Mouse (Mus musculus) neural tube, embryonic 14.5 days (tissue): ENCODE data around the gene Il2rb. TPM values are rescaled to one million over a fixed set of nuclear protein-coding genes. Genes with fewer than 3 reads are reported as not detected.

ENCODE experiments used
- ATAC-seq: fragments of 200-750 bp; cut with Nextera tagmentation; 2 replicates; pipeline ENCODE4 v1.8.0; 2017; ENCODE audit warnings: low read depth, mild to moderate bottlenecking, moderate TSS enrichment, moderate library complexity
- H3K27ac ChIP-seq: fragments of 300-500 bp; sonication (generic); 2 replicates; pipeline ENCODE4 v1.5.1; 2014; ENCODE audit warnings: low read depth, mild to moderate bottlenecking, control low read depth, low read length, moderate library complexity, mixed read lengths
- H3K27me3 ChIP-seq: fragments of 300-500 bp; sonication (generic); 2 replicates; pipeline ENCODE4 v1.6.1; 2014; ENCODE audit warnings: low read length; ENCODE audit not compliant: control insufficient read depth, insufficient read depth
- H3K36me3 ChIP-seq: fragments of 300-500 bp; sonication (generic); 2 replicates; pipeline ENCODE4 v1.6.1; 2014; ENCODE audit warnings: low read length, mixed read lengths; ENCODE audit not compliant: control insufficient read depth, insufficient read depth
- H3K4me1 ChIP-seq: fragments of 300-500 bp; sonication (generic); 2 replicates; pipeline ENCODE4 v1.6.1; 2014; ENCODE audit warnings: low read length; ENCODE audit not compliant: control insufficient read depth, insufficient read depth
- H3K4me2 ChIP-seq: fragments of 300-500 bp; sonication (generic); 2 replicates; pipeline ENCODE4 v1.6.1; 2014; ENCODE audit warnings: mild to moderate bottlenecking, low read depth, low read length, control low read depth
- H3K4me3 ChIP-seq: fragments of 300-500 bp; sonication (generic); 2 replicates; pipeline ENCODE4 v1.5.1; 2014; ENCODE audit warnings: low read depth, low read length, control low read depth, mixed read lengths
- H3K9ac ChIP-seq: fragments of 300-500 bp; sonication (generic); replicated peaks from 2 replicates; pipeline ENCODE4 v1.6.1; 2014; ENCODE audit warnings: low read depth, mild to moderate bottlenecking, control low read depth, low read length, mixed read lengths
- H3K9me3 ChIP-seq: fragments of 300-500 bp; sonication (generic); 2 replicates; pipeline ENCODE4 v1.6.1; 2016; ENCODE audit warnings: low read length; ENCODE audit not compliant: control insufficient read depth
- WGBS: fragments of 180-500 bp; shearing (Covaris S2); extraction: QIAGEN DNeasy Blood & Tissue Kit; methylation state at CpG from one replicate; pipeline ENCODE4 v1.1.7; 2014; 5-methylcytosine and 5-hydroxymethylcytosine counted together
- polyA plus RNA-seq: library from polyadenylated mRNA; unstranded; fragments of >200 nt; fragmentation: Nextera tagmentation; extraction: Ambion mirVana; gene quantifications from 2 replicates; pipeline ENCODE4 v1.2.1, GENCODE M21; 2014

Il2rb gene
- polyA plus RNA-seq, 1 experiment from 2014 or later = 0.11 TPM

- 86% methylated on average over 2 of the region's 2 CpGs for WGBS
These were observed 14.1 kb downstream of the Il2rb start for GRCm38 (mm10) chr15:78480991-78481390.

DNA sequence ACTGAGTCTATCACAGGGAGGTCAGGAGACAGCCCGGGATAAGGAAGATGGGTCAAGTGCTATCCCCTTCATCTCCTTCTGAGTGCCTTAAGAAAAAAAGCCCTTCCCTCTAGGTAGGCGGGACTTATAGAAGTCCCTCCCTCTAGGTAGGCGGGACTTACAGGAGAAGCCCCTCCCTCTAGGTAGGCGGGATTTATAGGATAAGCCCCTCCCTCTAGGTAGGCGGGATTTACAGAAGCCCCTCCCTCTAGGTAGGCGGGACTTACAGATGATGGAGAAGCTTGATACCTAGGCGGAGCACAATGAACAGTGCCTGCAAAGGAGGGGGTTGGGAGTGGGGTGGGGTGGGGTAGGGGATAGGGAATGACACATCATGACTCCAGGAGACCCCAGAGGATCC, 15.0 kb downstream of the Il2rb start:
- Histone ChIP-seq H3K36me3 (no peaks in the 10 kb centered on the region), H3K9ac (no peak overlapping the region), H3K27ac (no peak overlapping the region), H3K27me3 (no peaks in the 10 kb centered on the region), H3K4me1 (no peaks in the 10 kb centered on the region), H3K9me3 (no peaks in the 10 kb centered on the region), H3K4me3 (no peak overlapping the region), H3K4me2 (no peak overlapping the region)
- WGBS = 75% methylated on average over 7 of the region's 7 CpGs
- no peak for ATAC-seq

More at GRCm38 (mm10) chr15:78480991-78481390, 14.1 kb downstream of the Il2rb start:
- Histone ChIP-seq H3K9me3 (no peaks in the 10 kb centered on the region), H3K4me3 (no peak overlapping the region), H3K36me3 (no peaks in the 10 kb centered on the region), H3K27me3 (no peaks in the 10 kb centered on the region), H3K4me2 (no peak overlapping the region), H3K27ac (no peak overlapping the region), H3K4me1 (no peaks in the 10 kb centered on the region), H3K9ac (no peak overlapping the region)
- no peak for ATAC-seq

DNA sequence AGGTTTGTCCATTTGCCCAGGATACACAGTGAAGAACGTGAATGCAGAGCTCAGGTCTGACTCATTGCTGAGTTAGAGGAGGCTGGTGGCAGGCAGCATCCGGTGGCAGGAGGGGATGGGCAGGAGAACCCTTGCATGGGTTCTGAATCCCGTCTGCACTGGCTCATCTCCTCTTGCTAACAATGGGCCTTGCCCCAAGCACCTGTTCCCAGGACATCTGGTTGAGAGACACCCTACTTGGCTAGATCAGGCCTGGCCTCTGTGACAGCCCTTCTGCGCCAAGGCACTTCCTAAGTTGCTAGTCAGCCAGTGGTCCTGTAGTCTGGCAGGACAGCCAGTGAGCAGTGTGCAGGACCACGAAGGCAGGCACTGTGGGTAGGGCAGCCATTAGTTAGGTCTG, 15.6 kb downstream of the Il2rb start:
- H3K36me3 ChIP-seq = no peaks in the 10 kb centered on the region
- H3K27me3 ChIP-seq = no peaks in the 10 kb centered on the region
- 79% methylated on average over 5 of the region's 5 CpGs for WGBS
- ATAC-seq = no peak
- H3K9ac ChIP-seq = no peak overlapping the region
- H3K9me3 ChIP-seq = no peaks in the 10 kb centered on the region
- no peak overlapping the region for H3K27ac ChIP-seq
- H3K4me3 ChIP-seq = no peak overlapping the region
- H3K4me2 ChIP-seq = no peak overlapping the region
- H3K4me1 ChIP-seq = no peaks in the 10 kb centered on the region

- Histone ChIP-seq H3K9me3 (no peaks in the 10 kb centered on the region), H3K27ac (no peak overlapping the region), H3K36me3 (no peaks in the 10 kb centered on the region), H3K4me1 (no peaks in the 10 kb centered on the region), H3K27me3 (no peaks in the 10 kb centered on the region), H3K4me2 (no peak overlapping the region), H3K9ac (no peak overlapping the region), H3K4me3 (no peak overlapping the region)
- no peak for ATAC-seq
- WGBS = 91% methylated on average over 4 of the region's 4 CpGs
These were observed 17.0 kb downstream of the Il2rb start for GRCm38 (mm10) chr15:78478073-78478472.

GRCm38 (mm10) chr15:78476878-78477277, 18.2 kb downstream of the Il2rb start:
- Histone ChIP-seq H3K36me3 (no peaks in the 10 kb centered on the region), H3K4me3 (no peak overlapping the region), H3K27me3 (no peaks in the 10 kb centered on the region), H3K27ac (no peak overlapping the region), H3K9ac (no peak overlapping the region), H3K9me3 (no peaks in the 10 kb centered on the region), H3K4me1 (no peaks in the 10 kb centered on the region), H3K4me2 (no peak overlapping the region)
- WGBS = 85% methylated on average over 1 of the region's 1 CpGs
- no peak for ATAC-seq

- 64% methylated on average over 3 of the region's 3 CpGs for WGBS
- no peak for ATAC-seq
These were observed 19.5 kb downstream of the Il2rb start for GRCm38 (mm10) chr15:78475604-78476031.

DNA sequence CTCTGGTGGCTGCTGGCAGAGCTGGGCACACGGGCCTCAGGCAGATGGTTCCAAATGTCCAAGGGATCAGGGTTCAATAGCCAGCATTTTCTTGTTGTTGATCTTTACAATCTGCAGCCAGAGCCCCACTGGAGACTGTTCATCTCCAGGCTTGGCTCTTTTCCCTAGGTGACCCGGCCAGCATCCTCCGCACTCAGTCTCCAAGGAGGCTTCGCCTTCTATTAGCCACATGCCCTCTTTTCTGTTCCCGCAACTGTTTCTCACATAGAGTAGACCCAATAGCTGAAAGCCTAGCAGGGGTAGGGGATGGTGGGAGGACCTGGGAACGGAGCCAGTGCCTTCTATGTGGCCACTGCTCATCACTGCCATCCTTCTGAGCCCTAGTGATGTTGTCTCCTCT, 21.6 kb downstream of the Il2rb start:
- no peak overlapping the region for H3K9ac ChIP-seq
- 84% methylated on average over 6 of the region's 6 CpGs for WGBS
- H3K4me3 ChIP-seq = no peak overlapping the region
- no peaks in the 10 kb centered on the region for H3K36me3 ChIP-seq
- no peaks in the 10 kb centered on the region for H3K4me1 ChIP-seq
- H3K4me2 ChIP-seq = no peak overlapping the region
- H3K27ac ChIP-seq = no peak overlapping the region
- H3K9me3 ChIP-seq = no peaks in the 10 kb centered on the region
- no peaks in the 10 kb centered on the region for H3K27me3 ChIP-seq
- no peak for ATAC-seq

More at GRCm38 (mm10) chr15:78475604-78476031, 19.5 kb downstream of the Il2rb start:
- no peaks in the 10 kb centered on the region for H3K36me3 ChIP-seq
- H3K4me2 ChIP-seq = no peak overlapping the region
- H3K27ac ChIP-seq = no peak overlapping the region
- no peak overlapping the region for H3K9ac ChIP-seq
- no peaks in the 10 kb centered on the region for H3K9me3 ChIP-seq
- no peak overlapping the region for H3K4me3 ChIP-seq
- H3K27me3 ChIP-seq = no peaks in the 10 kb centered on the region
- H3K4me1 ChIP-seq = no peaks in the 10 kb centered on the region

DNA sequence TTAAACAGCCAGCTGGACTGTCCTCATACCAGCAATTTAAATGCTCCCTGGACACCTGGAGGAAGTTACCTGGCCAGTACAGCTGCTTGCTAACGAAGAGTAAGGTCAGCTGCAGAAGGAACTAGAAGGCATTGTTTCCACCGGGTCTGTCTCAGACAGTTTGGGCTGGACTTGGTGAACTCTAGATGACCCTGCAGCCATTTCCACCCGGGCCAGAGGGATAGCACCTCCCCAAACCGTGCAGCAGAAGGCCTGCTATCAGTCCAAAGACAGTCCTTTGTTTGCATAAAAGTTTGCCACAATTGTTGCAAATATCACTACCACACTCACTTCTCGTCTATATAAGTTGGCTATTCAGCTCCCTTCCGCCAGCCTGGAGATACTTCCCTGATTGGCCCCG, 23.2 kb downstream of the Il2rb start:
- Histone ChIP-seq H3K27ac (no peak overlapping the region), H3K4me1 (no peaks in the 10 kb centered on the region), H3K4me3 (no peak overlapping the region), H3K4me2 (no peak overlapping the region), H3K9me3 (no peaks in the 10 kb centered on the region), H3K27me3 (no peaks in the 10 kb centered on the region), H3K9ac (no peak overlapping the region), H3K36me3 (no peaks in the 10 kb centered on the region)
- WGBS = 39% methylated on average over 7 of the region's 7 CpGs
- ATAC-seq = no peak

- 64% methylated on average over 4 of the region's 4 CpGs for WGBS
These were observed 24.4 kb downstream of the Il2rb start for GRCm38 (mm10) chr15:78470495-78471276.

More at GRCm38 (mm10) chr15:78470495-78471276, 24.4 kb downstream of the Il2rb start:
- Histone ChIP-seq H3K27me3 (no peaks in the 10 kb centered on the region), H3K9me3 (no peaks in the 10 kb centered on the region), H3K9ac (no peak overlapping the region), H3K36me3 (no peaks in the 10 kb centered on the region), H3K27ac (no peak overlapping the region), H3K4me3 (no peak overlapping the region), H3K4me2 (no peak overlapping the region), H3K4me1 (no peaks in the 10 kb centered on the region)
- ATAC-seq = no peak
